Mouse (Mus musculus): Measurements from ENCODE around the gene Tcf23. TPM values are rescaled to one million over a fixed set of nuclear protein-coding genes. Genes with fewer than 3 reads are reported as not detected.

Gene Tcf23
- polyA plus RNA-seq (2012; rRNA removed): 0.69 and 0.76 TPM in 2 replicates

DNA sequence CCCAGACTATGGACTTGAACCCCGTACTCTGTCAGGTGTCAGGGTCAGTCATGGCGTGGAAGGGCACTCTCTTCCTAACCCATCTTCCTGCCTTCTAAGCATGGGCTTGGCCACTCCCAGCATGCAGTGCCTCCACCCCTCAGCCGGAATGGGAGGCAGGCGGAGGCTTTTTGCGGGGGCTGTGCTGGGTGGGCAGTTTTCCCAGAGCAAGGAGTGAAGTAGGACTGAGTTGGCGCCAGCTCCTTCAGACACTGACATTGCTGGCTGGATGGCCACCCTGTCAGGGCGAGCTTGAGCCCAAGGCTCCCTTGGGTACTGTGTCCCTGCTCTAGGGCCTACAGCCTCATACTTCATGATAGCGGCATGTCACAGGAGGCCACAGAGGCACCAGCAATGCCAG is at the start of gene Tcf23:
Gene Tcf23 (plus strand): TSS at position 247 of the 400 bp plus-strand sequence.

DNA sequence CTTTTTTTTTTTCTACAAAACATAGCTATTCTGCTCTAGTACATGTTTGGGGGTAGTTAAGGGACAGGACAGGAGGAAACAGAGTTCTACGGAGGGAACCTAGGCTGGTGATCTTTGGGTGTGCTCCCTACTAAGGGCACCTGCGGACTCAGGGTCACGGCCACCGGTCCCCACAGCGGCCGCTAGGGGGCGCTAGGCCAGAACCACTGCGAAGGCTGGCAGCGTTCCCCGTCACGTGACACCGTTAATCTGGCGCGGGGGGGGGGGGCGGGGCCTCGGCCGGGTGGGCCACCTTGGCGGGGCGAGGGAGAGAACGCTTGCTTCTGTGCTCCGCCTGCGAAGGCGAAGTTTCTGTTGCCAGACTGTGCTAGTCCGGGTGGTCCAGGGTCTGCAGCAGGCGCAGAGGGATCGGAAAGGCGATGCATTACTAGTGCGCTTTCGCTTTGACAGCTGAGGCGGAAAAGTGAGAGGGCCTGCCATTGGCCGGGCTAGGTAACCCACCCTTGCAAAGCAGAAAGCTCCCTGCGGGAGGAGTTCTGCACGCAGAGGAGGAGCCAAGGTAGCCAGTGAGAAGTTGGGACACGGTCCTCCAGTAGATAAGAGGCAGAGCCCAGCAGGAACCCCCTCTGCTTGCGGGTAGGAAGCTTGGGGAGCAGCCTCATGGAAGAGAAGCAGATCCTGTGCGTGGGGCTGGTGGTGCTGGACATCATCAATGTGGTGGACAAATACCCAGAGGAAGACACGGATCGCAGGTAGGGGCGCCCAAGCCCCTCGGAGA is 47.0 kb upstream of the Tcf23 start, which contains the start of gene Khk:
Gene Khk (plus strand): TSS at position 176 of the 778 bp plus-strand sequence.

DNA sequence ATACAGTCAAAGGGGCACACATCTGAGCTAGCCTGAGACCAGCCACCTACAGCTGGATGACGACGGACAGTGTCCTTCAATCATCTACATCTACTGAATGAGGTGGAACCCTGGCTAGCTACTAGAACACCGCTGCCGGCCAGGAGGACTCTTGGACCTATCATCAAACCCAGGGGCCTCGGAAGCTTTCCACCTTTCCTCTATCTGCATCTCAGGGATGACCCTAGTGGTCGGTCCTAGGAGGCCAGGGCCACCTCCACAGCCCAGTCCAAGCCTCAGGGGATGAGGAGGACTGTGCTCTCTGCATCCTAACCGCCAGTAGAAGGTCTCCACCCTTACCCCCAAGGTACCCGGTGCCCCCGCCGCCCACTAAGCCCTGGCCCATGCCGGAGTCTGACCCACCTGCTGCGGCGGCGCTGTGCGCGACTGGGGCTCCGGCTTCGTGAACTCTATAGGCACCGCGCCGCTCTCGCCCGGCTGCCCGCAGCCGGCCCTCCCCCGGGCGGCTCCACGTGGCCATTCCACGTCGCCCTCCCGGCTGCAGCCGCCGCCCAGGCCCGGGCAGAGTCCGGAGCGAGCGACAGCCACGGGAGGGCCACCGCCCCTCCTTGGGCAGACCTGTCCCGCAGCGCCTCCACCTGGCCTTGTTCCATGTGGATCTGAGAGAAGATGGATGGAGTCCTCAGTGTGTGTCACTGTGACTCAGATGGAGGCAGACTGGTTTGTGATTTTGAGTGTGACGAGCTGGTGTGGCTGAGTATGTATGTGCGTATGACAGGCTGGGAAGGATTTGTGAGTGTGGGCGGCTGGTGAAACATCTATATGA is 23.3 kb upstream of the Tcf23 start, which contains the start of gene Cgref1:
Gene Cgref1 (minus strand): TSS at position 636 of the 826 bp plus-strand sequence.

DNA sequence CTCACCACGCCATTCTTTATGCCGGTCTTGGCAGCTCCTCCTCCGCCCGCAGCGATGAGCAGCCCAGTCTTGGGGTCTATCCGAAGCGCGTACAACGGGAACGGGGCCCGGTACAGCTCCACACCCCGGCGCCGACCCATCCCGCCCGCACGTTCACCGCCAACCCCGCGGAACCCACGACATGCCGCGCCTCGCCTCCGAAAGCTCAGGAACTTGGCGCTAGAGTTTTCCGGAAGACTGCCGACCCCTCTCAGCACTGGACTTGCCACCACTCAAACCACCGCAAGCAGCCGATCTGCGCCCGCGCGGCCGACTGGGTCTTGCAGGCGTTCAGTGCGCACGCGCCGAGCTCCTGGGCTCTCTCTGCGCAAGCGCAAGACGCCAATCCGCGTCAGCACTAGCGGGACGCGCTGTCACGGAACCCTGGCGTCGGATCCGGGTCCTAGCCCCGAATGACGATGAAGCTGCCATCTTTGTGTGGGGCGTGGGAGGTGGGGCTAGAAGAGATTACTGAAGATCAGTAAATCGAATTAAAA is 8.4 kb upstream of the Tcf23 start, which contains the start of gene Preb:
Gene Preb (minus strand): TSS at position 396 of the 536 bp plus-strand sequence.

Other genes with a start within 250 kb of the Tcf23 start
- gene Mapre3, start 154.0 kb upstream of the Tcf23 start, polyA plus RNA-seq (2012; rRNA removed): 33.9 and 41.8 TPM in 2 replicates
- gene Tmem214, start 100.7 kb upstream of the Tcf23 start, polyA plus RNA-seq (2012; rRNA removed): 111 and 117 TPM in 2 replicates
- gene Agbl5, start 80.0 kb upstream of the Tcf23 start, polyA plus RNA-seq (2012; rRNA removed): 15.6 and 21.2 TPM in 2 replicates
- 203 and 255 TPM in 2 replicates for gene Ost4, start 60.9 kb upstream of the Tcf23 start, polyA plus RNA-seq (2012; rRNA removed)
- 120 and 121 TPM in 2 replicates for gene Emilin1, start 55.3 kb upstream of the Tcf23 start, polyA plus RNA-seq (2012; rRNA removed)
- gene Khk, start 47.2 kb upstream of the Tcf23 start, polyA plus RNA-seq (2012; rRNA removed): 27.6 and 35.0 TPM in 2 replicates
- gene Cgref1, start 23.1 kb upstream of the Tcf23 start, polyA plus RNA-seq (2012; rRNA removed): 203 and 259 TPM in 2 replicates
- 308 and 381 TPM in 2 replicates for gene Preb, start 8.3 kb upstream of the Tcf23 start, polyA plus RNA-seq (2012; rRNA removed)
- gene Atraid, start 79.7 kb downstream of the Tcf23 start, polyA plus RNA-seq (2012; rRNA removed): 83.4 and 88.1 TPM in 2 replicates
- 52.7 and 90.2 TPM in 2 replicates for gene Slc5a6, start 80.3 kb downstream of the Tcf23 start, polyA plus RNA-seq (2012; rRNA removed)
- 33.5 and 40.2 TPM in 2 replicates for gene Cad, start 86.1 kb downstream of the Tcf23 start, polyA plus RNA-seq (2012; rRNA removed)
- not detected in 2 replicates for gene Dnajc5g, start 137.6 kb downstream of the Tcf23 start, polyA plus RNA-seq (2012; rRNA removed)
- 0.05 and 0.23 TPM in 2 replicates for gene Slc30a3, start 139.6 kb downstream of the Tcf23 start, polyA plus RNA-seq (2012; rRNA removed)
- not detected in 2 replicates for gene Trim54, start 148.1 kb downstream of the Tcf23 start, polyA plus RNA-seq (2012; rRNA removed)
- gene Ucn, start 170.2 kb downstream of the Tcf23 start, polyA plus RNA-seq (2012; rRNA removed): not detected in 2 replicates
- gene Mpv17, start 185.6 kb downstream of the Tcf23 start, polyA plus RNA-seq (2012; rRNA removed): 46.0 and 55.3 TPM in 2 replicates
- 2.2 and 3.9 TPM in 2 replicates for gene Gm29609, start 211.2 kb downstream of the Tcf23 start, polyA plus RNA-seq (2012; rRNA removed)
- 32.1 and 36.4 TPM in 2 replicates for gene Gtf3c2, start 211.5 kb downstream of the Tcf23 start, polyA plus RNA-seq (2012; rRNA removed)
- 75.8 and 85.0 TPM in 2 replicates for gene Snx17, start 224.6 kb downstream of the Tcf23 start, polyA plus RNA-seq (2012; rRNA removed)
- gene Eif2b4, start 224.8 kb downstream of the Tcf23 start, polyA plus RNA-seq (2012; rRNA removed): 36.2 and 39.3 TPM in 2 replicates
- gene Zfp513, start 233.6 kb downstream of the Tcf23 start, polyA plus RNA-seq (2012; rRNA removed): 72.4 and 72.5 TPM in 2 replicates

All from colon, adult 2 months (tissue).